Mouse (Mus musculus): Measurements from ENCODE around the gene Plrg1.

The Plrg1 gene

DNA sequence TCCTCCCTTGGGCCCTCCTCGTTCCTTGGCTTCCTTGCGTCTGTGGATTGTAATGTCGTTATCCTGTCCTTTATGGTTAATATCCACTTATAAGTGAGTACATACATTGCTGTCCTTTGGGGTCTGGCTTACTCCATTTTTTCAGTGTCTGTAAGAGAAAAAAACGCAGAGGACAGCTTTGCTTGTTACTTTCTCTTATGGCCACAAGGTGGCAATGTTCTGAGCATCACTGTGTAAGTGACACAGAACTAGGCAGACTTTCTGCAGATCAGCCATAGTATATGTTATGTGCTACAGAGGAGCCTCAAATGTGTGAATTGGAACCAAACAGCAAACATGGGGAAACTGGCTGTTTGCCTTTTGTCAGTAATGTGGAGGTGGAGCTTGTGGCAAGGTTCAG, 54.8 kb downstream of the Plrg1 start:
- in situ Hi-C loops (cut with MboI; ENCODE audit: low pct_unique_long_range_greater_than_20kb in 1 of 2, low sequenced_read_pairs in 2 of 2, unreplicated experiment in 1 of 2): loop anchor here in 1 of 2 experiments (10.0 kb wide), 1 partner anchor 165 kb away; no protein-coding TSS in a partner anchor

DNA sequence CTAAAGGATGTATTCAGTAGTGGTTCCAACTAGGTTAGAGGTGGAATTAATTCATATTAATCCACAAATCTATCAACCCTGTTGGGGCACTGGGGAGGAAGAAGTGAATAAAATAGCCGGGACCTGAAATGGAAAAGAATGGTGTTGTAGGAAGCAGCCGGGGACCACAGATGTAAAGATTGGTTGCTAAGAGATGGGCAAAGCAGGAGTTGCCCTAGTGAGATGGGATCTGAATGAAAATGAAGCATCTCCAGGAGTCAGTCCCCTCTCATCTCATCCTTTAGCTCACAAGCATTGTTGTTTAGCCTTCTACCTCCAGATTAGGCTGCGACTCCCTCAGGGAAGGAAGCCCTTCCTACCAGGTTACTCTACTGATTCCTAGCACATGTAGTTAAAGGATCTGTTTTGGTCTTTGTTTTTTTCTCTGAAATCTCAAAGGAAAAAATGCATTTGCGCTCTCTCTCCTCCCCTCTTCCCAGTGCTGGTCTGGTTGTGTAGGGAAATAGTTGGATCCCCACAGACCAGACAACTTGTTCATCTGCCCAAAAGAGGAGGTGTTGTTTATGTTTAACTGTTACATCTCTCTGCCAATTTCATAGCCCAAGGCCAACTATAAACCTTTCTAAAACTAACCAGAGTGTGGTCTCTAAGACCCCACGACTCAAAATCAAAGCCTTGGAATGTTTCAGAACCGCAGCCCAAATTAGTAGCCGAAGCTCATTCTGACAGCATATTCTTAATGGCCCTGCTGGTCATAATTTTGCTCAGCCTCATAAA, 56.4 kb downstream of the Plrg1 start:
- in situ Hi-C loops (cut with MboI; ENCODE audit: low pct_unique_long_range_greater_than_20kb in 1 of 2, low sequenced_read_pairs in 2 of 2, unreplicated experiment in 1 of 2): loop anchor here in 1 of 2 experiments (10.0 kb wide), 1 partner anchor 163 kb away; no protein-coding TSS in a partner anchor

DNA sequence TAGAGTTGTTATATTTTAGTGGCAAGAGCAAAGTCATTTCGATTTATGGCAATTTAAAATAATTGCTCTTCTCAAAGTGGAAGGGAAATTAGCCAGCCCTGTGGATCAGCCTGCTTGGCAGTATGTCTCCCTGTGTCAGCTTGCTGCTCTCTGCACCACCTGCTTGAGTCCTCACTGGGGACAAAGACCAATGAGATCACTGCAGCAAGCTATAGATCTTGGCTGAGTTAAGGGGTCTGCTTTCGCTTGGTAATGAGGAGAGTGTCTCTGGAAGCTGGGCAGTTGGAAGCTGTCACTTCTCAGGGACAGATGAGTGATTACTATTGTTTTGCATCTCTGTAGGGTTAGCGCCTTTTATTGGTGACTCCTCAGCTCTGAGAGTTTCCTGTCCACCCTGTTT, 57.5 kb downstream of the Plrg1 start:
- in situ Hi-C loops (cut with MboI; ENCODE audit: low pct_unique_long_range_greater_than_20kb in 1 of 2, low sequenced_read_pairs in 2 of 2, unreplicated experiment in 1 of 2): loop anchor here in 1 of 2 experiments (10.0 kb wide), 1 partner anchor 162 kb away; no protein-coding TSS in a partner anchor

DNA sequence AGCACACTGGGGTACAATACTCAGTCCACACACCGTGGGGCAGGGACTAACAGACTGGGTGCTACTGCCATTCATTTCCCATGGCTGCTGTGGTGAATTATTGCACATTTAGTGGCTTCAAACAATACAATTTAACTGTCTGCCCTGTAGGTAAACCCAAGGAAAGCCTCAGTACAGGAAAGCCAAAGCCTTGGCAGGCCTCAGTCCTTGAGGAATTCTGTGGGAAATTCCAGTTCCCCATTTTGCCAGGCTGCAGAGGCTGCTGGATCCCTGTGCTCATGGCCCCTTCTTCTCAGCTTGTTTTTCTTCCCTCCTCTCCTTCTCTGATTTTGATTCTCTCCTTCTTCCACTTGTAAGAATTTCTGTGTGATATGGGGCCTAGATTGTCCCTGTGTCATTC, 59.6 kb downstream of the Plrg1 start:
- in situ Hi-C loops (cut with MboI; ENCODE audit: low pct_unique_long_range_greater_than_20kb in 1 of 2, low sequenced_read_pairs in 2 of 2, unreplicated experiment in 1 of 2): loop anchor here in 1 of 2 experiments (10.0 kb wide), 1 partner anchor 160 kb away; no protein-coding TSS in a partner anchor

DNA sequence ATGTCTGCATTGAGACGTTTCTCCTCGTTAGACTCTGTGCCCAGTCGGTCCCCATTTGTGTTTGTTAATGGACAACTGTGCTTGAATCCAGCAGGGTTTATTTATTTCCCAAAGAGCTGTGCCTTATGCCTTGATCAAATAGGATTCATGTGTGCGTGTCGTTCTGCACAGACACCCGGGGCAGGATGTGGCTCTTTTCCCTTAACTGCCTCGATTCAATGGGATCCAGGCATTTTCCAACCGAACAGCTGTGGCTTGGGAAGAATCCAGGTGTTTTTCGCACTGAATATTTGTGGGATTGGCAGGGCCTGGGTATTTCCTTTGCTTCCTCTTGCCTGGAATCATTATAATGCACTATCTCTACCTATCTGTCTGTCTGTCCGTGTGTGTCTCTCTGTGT, 62.3 kb downstream of the Plrg1 start:
- in situ Hi-C loops (cut with MboI; ENCODE audit: low pct_unique_long_range_greater_than_20kb in 1 of 2, low sequenced_read_pairs in 2 of 2, unreplicated experiment in 1 of 2): loop anchor here in 1 of 2 experiments (10.0 kb wide), 1 partner anchor 157 kb away; no protein-coding TSS in a partner anchor
